Mouse (Mus musculus): ENCODE measurements at regions not wholly inside any gene's neighbourhood (a gene's known extent, or its start where the extent isn't known, plus 50 kb on each side); places are given as distances from the start of the nearest gene placed in this dataset.

DNA sequence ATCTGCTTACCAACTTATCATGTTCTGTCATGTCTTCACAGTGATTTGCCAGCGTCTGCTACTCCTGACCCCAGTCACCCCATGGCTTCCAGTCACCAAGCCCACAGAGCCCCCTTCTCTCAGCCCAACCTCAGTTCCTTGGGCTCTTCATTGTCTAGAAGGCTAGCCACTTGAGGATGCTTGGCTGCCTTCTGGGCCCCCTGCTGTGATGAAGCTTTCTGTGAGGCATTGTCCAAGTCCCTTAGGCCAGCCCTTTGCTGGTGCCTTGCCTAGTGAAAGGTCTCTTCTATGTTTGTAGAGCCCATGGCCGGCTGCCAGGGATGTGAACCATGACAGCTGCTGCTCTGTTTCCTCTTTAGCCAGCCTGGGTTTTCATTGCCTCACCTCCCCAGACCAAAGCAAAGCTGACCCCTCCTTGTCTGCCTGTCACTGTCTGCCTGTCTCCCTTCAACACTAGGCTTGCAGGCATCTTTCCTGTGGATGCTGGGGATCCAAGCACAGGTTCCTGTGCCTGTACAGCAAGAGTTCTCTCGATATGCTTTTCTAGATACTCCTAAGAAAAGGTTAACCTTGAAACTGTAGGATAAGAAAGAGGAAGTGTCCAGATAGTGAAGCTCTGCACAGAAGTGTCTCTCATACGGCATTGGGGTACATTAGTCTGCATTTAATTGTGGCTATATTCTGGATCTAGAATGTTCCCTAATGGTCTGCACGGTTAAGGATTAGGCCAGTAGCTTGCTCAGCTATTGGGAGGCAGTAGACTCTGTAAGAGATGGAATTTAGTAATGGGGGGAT lies 149.5 kb downstream of the Qrsl1 start:
- peak; percentile 84 to 87 for DNase-seq

DNA sequence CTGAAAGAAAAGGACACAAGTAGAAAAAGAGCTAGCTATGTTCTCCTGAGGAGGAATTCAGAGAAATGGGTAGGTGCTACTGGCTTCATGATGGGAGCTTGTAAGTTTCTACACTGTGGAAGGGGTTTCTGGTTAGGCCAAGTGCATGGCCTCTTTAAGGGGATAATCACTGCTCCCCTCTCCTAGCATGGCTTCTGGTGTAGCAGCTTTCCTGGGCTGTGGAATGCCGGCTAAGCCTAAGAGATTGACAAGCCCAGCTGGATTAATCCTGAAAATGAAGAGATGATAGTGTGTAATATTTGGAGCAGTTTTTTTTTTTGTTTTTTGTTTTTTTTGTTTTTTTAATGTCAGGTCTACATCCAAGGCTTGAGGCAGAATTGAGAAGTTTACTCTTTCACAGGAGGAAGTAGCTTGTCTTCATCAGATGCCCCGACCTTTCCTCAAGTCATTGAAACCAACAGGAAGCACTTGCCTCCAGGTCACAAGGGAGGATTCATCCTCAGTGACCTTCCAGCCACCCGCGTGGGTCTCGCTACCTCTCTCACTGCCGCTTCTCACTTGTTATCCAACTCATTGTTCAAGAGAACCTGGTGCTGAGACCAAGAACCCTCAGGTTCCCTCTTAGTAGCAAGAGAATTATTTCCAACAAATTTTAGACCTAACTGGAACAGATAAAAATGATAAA lies 144.5 kb downstream of the Qrsl1 start:
- DNase-seq, result no peak

DNA sequence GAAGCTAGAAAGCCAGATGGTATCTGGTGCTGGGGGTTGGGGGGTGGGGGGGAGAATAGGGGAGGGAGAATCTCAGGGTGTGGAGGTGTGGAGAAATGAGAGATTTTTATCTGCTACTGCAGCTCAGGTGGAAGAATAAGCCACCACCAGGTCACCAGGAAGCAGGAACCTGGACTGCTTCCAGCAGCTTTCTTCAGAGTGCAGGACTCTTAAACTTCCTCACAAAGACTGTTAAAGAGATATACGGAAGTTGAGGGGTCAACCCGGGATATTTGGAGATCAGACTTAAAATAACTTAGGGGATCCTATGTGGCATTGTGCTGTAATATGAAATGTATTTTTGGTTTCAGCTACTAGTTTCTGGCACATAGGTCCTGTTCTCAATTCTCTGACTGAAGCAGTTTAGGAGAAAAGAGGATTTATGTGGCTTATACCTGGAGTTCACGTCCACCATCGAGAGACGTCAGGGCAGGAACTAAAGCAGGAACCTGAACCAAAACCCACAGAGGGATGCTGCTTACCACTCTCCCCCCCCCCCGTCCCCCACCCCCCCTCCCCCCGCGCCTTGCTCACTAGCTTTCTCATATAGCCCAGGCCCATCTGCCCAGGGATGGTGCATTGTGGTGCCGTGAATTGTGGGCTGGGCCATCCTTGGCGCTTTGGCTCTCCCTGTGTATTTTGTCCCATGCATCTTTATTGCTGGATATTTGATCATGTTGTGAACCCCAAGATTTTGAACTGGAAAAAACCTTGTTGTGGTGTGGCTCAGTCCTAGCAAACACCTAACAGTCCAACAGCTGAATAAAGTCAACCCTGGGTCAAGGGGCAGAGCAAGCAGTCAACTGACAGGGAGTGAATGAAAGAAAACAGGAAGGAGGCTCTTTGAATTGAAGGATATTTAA lies 143.2 kb downstream of the Qrsl1 start:
- DNase-seq, result no peak

DNA sequence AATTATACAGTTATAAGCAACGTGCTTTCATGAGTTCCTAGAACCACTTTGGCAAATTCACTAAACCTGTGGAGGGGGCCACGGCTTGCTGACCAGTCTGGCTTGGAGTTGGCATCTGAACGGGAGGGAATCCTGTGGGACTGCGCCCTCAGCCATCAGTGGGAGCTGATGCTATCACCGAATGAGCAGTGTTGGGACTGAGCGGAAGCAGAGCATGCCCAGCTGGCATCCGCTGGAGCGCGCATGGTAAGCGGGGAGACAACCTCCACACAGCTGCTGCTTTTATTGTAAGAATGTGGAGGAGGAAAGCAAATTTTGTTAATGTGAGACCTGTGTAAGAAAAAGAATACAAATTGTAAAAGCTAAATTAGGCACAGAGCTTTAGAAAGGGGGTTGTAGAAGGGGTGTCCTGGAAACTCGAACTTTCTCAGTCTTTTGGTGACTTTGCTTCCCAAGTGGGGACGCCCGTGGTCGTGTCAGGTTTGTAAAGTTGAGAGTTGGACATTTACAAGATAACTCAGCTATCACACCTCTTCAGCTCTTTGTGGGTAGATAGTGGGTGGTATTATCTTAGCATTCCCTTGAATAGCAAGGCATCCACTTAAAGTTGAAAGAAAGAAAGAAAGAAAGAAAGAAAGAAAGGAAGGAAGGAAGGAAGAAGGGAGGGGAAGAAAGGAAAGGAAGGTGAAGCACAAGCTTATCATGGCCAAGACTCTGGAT lies 142.2 kb downstream of the Qrsl1 start:
- DNase-seq, result peak; percentile 50

DNA sequence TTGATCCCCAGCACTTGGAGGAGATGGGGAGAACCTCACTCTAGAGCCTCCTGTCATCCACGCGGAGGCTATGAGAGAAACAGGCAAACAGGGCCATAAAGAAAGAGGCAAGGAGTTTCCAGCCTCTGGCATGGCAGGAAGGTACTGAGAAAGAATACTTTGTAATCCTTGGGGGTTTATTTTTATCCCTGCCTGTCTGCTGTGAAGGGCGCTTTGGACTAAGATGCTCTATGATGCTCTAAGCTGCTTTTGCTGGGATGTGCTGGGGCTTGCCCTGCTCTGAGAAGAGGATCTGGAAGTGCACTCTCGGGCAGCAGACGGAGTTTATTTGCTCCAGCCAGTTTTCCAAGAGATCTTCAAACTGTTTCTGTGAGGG lies 141.7 kb downstream of the Qrsl1 start:
- no peak for DNase-seq

DNA sequence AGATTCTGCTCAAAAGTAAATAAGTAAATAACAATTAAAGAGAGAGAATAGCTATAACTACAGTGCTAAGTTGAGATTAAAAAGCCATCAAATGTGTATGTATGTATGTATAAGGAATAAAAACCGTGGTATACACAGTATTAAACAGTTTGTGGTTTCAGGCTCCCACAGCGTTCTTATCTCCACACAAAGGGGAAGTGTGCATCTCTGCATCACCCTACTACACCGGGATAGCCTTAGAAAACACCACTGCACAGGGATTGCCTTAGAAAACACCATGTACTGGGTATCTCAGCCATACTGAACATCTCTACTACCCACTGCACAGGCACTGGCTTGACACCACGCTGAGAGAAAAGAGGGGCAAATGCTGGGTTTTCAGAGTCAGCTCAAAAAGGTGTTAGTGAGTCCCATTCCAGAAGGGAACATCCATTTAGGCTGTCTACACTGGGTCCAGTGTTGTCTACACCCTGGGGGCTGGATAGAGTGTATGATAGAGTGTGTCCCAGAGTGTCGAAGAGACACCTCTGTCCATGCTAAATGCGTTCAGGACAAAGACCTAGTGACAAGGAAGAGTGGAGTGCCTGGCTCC lies 139.5 kb downstream of the Qrsl1 start:
- DNase-seq, result no peak

DNA sequence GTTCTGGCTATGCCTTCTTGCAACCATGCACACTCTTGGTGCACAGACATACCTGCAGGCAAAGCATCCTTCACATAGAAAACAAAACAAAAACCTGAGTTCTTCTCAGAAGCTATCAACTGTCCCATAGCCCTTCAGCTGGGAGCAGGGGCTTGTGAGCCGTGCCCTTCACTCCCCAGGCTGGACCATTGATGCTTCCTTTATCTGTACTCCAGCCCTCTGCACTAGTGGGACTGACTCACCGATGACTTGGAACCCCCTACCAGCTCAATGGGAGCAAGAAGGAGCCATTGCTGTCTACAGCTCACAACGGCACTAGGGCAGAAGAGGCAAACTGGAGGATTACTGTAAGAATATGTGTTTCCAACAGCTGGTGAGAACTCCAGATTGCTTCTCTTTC lies 137.0 kb downstream of the Qrsl1 start:
- DNase-seq, result no peak

DNA sequence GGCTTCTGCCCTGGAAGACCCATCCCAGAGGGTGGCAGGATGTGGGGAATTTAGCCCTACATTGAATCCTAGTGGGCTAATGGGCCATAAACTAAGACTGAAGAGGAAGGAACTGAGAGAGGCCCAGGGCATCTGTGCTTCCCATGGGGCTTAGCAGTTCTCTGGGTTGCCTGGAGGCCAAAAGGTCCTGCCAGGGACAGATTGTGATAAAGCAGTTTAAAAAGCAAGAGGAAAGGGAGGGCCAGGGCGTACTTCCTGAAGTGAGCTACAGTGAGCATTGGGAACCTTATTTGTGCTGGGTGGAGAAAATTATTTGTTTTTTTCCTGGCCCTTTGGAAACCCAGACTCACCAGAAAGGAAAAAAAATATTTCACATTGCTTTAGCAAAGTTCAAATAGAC lies 136.3 kb downstream of the Qrsl1 start:
- DNase-seq, result no peak

DNA sequence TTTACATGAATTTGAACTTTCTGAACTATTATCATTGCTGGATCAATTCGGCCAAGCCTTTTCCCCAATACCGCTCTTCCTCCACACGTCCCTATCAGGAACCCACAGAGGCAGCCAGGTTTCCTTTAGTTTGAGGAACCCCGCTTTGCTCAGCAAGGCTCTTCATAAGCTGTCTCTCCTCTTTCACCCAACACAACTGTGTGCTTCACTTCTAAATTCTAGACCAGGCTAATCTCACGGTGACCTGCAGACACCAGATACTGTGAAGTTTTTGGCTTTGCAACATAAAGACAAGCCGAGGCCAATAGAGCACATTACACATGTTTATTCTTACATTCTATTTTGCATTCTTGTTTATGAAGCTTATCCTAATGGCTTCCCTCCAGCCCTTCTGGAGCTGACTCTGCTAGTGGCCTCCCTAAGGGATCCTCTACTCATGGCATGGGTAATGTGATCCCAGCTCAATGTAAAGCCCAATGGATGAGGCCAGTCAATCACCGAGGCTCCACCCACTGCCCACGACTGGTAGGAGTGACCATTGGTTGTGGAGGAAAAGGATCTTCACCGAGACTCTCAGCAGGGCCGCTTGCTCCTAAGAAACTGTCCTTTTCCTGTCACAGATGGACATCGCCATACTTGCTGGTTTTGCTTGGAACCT lies 135.6 kb downstream of the Qrsl1 start:
- no peak for DNase-seq

DNA sequence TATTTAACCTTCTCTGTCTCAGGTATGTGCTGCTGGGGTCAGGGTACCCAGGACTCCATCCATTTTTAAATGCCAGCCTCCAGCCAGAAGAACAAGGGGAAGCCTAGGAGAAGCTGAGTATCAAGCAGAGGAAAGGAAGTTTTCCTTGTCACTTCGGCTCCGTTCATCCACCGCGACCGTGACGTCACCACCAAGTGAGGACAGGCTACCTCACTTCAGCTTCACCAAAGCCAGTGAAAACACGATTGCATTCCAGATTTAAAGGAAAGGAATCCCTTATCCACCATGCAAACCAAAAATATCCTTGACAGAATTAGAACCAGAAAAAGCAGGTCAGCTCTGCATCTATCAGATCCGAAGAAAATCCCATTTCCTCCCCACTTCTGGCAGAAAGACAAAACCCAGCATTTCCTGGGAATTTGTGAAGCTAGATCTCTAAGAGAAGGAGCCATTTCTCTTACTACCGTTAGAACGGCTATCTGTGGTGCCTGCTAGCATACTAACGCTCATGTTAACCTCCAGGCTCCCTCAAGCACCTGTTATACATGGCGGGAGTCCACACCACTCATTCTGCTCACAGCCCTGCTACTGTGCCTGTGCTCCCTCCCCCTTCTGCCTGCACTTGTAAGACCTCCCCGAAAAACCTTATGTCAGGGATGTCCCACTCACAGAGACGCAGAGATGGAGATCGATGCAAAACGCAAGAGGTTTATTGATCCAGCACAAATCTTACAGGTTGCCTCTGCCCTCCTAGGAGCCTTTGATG lies 133.4 kb downstream of the Qrsl1 start:
- no peak for DNase-seq

DNA sequence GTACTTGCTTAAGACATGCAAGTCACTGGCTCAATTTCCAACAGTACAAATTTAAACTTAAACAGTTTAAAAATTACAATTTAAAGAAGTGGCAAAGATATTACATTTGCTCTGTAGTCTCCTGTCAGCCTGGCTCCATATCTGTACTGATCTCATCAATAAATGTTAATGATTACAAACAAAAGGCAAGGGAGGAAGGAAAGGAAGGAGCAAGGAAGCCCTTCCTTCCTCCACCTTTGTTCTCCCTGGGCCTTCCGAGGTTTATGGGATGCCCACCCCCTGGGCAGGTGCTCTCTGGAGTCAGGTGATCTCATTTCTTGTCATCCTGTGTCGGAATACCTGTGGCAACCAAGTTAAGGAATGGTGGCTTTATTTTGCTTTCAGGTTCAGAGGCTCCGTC lies 132.5 kb downstream of the Qrsl1 start:
- no peak for DNase-seq

DNA sequence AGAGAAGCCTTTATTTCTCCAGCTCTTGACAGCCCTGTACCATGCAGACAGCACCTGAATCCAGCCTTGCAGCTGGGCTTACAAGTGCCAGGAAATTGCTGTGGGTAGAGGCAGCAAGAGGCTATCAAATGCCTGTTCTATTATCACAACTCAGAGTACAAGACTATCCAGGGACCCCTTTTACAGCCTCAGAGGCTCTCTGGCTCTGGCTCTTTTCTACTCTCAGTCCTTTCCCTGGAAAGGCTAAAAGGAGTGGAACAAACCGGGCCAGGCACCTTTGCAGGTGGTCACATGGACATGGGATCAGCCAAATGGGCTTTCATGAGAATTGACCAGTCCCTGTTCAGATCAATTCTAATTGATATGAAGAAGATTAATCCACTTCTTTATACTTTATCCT lies 125.7 kb downstream of the Qrsl1 start:
- no peak for DNase-seq

DNA sequence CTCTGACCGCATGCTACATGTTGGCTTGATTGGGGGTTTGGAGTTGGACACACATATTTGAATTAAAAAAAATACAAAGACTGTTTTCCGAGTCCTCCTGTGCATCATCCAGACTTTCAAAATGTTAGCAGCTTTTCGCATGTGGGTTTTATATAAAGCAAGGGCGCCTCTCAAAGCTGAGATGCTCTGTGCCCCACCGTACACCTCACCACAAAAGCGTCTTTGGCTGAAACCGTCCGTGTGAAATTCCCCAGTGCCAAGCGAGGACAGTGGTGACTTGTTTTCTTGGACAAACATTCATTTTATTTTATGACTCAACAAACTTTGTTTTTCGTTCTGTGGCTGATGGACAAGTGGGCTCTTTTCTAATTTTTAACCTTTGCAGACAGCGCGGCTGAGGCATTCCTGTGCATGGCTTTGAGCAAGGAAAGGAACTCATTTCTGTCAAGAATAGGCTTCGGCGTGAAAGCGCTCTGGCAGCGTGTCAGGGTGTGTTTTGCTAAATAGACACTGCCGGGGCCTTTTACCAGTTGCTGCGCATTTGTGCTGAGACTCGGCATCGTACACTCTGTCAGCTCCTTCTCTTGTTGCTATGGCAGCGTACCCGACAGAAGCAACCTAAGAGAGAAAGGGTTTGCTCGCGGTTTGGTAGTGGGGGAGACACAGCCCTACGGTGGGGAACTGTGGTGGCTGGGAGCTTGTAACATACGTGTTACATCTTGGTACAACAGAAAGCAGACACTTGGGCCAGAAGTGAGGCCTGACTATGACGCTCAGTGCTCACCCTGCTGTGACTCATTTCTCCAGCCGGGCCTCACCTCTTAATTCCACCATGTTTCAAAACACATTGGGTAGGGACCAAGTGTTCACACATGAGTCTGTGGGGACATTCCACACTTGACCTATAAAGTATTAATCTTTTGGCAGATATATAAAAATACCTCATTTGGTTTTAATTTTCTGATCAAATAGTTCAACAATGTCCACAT lies 123.6 kb downstream of the Qrsl1 start:
- no peak for DNase-seq

DNA sequence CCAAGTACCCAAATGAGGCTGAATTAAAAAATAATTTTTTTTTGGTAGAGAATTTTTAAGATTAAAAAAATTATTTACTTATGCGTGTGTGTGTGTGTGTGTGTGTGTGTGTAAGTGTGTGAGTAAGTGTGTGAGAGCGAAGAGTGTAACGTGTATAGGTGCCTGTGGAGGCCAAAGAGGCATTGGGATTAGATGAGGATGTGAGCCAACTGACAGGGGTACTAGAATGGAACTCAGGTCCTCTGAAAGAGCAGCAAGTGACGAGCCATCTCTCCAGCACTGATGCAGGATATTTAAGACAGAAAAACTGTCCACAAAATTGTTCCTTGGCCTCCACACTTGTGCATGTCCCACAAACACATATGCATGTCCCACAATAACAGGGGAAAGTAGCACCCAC lies 121.0 kb downstream of the Qrsl1 start:
- no peak for DNase-seq

DNA sequence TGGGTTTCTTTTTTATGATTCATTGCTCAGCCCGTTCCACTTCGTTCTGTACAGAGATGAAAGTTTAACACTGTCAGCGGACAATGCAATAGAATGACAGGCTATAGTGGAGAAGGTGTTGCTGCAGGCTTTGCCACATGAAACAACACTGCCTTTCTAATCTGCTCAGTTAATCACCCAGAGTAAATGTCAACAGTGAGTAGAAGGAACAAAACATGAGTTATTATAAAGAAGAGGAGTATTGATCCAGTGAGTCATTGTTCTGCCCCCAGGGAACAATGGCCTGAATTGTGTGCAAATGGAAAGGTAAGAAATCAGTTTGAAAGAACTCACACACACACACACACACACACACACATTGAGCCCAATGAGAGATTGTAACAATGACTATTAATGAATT lies 118.2 kb downstream of the Qrsl1 start:
- no peak for DNase-seq

DNA sequence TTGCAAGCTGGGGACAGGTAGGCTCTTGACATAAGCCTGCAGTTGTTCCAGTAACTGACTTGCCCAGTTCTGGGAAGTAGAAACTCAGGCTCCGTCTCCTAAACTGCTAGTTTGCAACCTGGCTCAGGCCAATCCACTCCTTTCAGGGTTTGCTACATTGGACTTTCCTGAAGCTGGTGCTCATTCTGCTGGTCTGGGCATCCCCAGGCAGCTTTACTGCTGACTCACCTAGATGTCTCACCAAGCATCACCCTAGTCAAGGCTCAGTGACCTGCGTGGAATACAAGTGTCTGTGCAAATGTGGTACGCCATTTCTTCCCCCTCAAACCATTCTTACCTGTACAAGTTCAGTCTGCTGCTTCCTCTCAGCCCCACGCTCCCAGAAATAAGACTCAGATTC lies 110.8 kb downstream of the Qrsl1 start:
- peak in 1 of 2 experiments; percentile 20 for DNase-seq

DNA sequence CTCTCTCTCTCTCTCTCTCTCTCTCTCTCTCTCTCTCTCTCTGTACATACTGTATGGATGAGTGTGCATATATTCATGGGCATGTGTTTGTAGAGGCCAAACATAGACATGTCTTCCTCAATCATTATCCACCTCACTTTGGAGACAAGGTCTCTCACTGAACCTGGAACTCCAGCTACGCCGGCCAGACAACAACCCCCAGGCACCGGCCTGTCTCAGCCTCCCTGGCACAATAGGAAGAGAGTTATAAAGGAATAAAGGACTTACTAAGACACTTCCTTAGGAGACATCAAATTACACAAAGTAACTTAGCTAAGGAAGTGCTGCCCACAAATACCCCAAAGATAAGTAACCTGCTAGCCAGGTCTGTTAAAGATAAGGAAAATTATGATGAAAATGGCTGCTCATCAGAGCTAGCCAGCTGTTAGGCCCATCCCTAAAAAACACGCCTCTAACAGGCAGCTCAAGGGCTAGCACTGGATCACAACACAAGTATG lies 110.0 kb downstream of the Qrsl1 start:
- no peak for DNase-seq

DNA sequence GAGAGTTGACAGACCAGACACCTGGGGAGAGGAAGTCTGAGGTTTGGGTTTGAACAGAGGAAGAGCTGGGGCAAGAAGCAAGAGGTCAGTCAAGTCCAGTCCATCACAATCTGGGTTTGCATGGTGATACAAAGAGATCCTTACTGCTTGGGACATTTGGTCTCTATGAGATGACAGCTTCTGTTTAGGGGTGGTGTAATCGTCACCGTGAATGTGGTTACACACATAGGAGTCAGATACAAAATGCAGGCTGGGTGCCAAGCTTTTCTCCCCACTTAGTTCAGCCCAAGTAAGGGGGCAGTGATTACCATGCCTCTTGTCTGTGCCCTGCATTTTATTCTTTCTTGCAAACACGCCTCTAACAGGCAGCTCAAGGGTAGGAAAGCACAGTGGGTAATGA lies 108.9 kb downstream of the Qrsl1 start:
- DNase-seq, result no peak

DNA sequence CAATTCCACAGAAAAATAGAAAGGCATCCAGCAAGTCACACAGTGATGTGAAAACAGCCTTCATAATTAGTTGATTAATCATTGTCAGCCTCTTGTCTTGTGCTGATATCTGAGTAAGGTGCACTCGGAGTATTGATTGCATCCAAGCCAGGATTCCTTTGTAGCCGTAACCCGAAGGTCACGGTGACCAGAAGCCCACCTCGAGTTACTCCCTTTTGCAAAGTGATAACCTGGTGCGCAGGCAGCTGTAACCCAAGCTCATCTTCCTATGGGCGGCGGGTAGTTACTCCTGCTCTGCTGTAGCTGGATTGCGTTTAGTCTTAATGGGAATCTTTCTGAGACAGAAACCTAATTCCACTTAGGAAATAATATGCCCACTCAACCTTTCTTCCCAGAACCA lies 107.0 kb downstream of the Qrsl1 start:
- no peak for DNase-seq

DNA sequence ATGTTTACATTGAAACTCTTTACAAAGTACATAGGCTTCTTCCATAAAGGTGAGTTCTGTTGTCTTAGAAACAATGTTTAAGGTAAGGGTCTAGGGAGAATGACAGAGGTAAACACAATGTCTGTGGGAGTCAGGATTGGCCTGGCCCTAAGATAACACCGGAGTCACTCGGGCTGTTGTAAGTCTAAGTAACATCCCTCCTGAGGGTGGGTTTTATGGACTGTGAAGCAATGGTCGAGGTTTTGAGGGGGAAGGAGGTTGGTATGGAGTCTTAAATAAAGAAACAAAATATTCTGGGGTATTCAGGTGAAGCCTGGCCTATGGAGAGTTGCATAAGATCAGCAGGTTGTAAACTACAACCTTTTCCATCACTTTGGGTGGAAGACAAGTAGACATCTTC lies 101.5 kb downstream of the Qrsl1 start:
- DNase-seq, result no peak

Data from B cell, adult 2 months (primary cell).